14 mouse cellular contexts compared by ENCODE assay signal in genomic region chr1:182494285-182495145, GRCm38 (mm10). TPM values are rescaled to one million over a fixed set of nuclear protein-coding genes. Genes with fewer than 3 reads are reported as not detected.
DNase-seq lines count a peak whose midpoint lies in the region; ATAC-seq lines count a peak whose summit lies in the region.
"Had no signal": no experiment of that assay in that cellular context is flagged by ENCODE, and none has a peak within 500 bp of the region (broad histone marks: within the 10 kb centered on the region; RNA-seq: fewer than 3 reads in every experiment).

No protein-coding gene starts in this region.

- no peaks in the 10 kb centered on the region for H3K9me3 ChIP-seq in embryonic facial prominence, embryonic 12.5 days
- H3K9me3 ChIP-seq in embryonic facial prominence, embryonic 10.5 days: no peaks in the 10 kb centered on the region
- H3K9me3 ChIP-seq in liver, embryonic 15.5 days (replicated peaks): no peaks in the 10 kb centered on the region
- no peaks in the 10 kb centered on the region for H3K9me3 ChIP-seq in liver, embryonic 12.5 days (replicated peaks)
- no peaks in the 10 kb centered on the region for H3K9me3 ChIP-seq in kidney, embryonic 14.5 days (ENCODE audit: control insufficient read depth, low read length)
- H3K9me3 ChIP-seq: limb, embryonic 12.5 days; midbrain, embryonic 12.5 days; neural tube, embryonic 15.5 days had no signal

- no peaks in the 10 kb centered on the region for H3K27me3 ChIP-seq in embryonic facial prominence, embryonic 12.5 days
- H3K27me3 ChIP-seq in embryonic facial prominence, embryonic 10.5 days (replicated peaks; ENCODE audit: low read depth, poor library complexity, severe bottlenecking): no peaks in the 10 kb centered on the region
- no peaks in the 10 kb centered on the region for H3K27me3 ChIP-seq in liver, embryonic 15.5 days
- H3K27me3 ChIP-seq in liver, embryonic 12.5 days (replicated peaks): no peaks in the 10 kb centered on the region
- H3K27me3 ChIP-seq in kidney, embryonic 14.5 days (ENCODE audit: control insufficient read depth, insufficient read depth, low read length): no peaks in the 10 kb centered on the region
- H3K27me3 ChIP-seq: limb, embryonic 12.5 days; midbrain, embryonic 12.5 days; neural tube, embryonic 15.5 days had no signal

- H3K4me2 ChIP-seq in embryonic facial prominence, embryonic 12.5 days (replicated peaks): no peak overlapping the region
- no peak overlapping the region for H3K4me2 ChIP-seq in liver, embryonic 15.5 days
- H3K4me2 ChIP-seq in liver, embryonic 12.5 days: no peak overlapping the region
- no peak overlapping the region for H3K4me2 ChIP-seq in kidney, embryonic 14.5 days (replicated peaks; ENCODE audit: low read depth, low read length)
- H3K4me2 ChIP-seq: limb, embryonic 12.5 days; midbrain, embryonic 12.5 days; neural tube, embryonic 15.5 days had no signal

- H3K9ac ChIP-seq in embryonic facial prominence, embryonic 12.5 days: no peak overlapping the region
- H3K9ac ChIP-seq in liver, embryonic 15.5 days: no peak overlapping the region
- H3K9ac ChIP-seq in liver, embryonic 12.5 days: no peak overlapping the region
- H3K9ac ChIP-seq in kidney, embryonic 14.5 days (ENCODE audit: low read depth, low read length): no peak overlapping the region
- H3K9ac ChIP-seq: limb, embryonic 12.5 days; midbrain, embryonic 12.5 days; neural tube, embryonic 15.5 days had no signal

- H3K27ac ChIP-seq in embryonic facial prominence, embryonic 12.5 days: peak overlapping the region; percentile 8; the same call in 1 of the 2 replicates
- no peak overlapping the region for H3K27ac ChIP-seq in embryonic facial prominence, embryonic 10.5 days (replicated peaks)
- H3K27ac ChIP-seq in liver, embryonic 15.5 days (replicated peaks): peak overlapping the region; percentile 14; the same call in 1 of the 2 replicates
- no peak overlapping the region for H3K27ac ChIP-seq in liver, embryonic 12.5 days
- H3K27ac ChIP-seq in kidney, embryonic 14.5 days (ENCODE audit: low read depth, low read length): 0 out of 2 replicates have a peak overlapping the region, but pooled peaks have one; percentile 11
- H3K27ac ChIP-seq: limb, embryonic 12.5 days; midbrain, embryonic 12.5 days; neural tube, embryonic 15.5 days had no signal

- intact Hi-C loops in gastrocnemius, postnatal 36 days (cut with DNase I): no loop called here

- no peak for ATAC-seq in embryonic facial prominence, embryonic 12.5 days (ENCODE audit: insufficient number of reproducible peaks, insufficient read depth, low FRiP score, low TSS enrichment)
- ATAC-seq in liver, embryonic 15.5 days (ENCODE audit: insufficient read depth): no peak
- ATAC-seq in liver, embryonic 12.5 days: no peak
- ATAC-seq in kidney, embryonic 14.5 days (ENCODE audit: low FRiP score, low TSS enrichment): no peak

- H3K4me3 ChIP-seq in embryonic facial prominence, embryonic 12.5 days: no peak overlapping the region
- H3K4me3 ChIP-seq in embryonic facial prominence, embryonic 10.5 days: no peak overlapping the region
- no peak overlapping the region for H3K4me3 ChIP-seq in liver, embryonic 15.5 days (replicated peaks)
- no peak overlapping the region for H3K4me3 ChIP-seq in liver, embryonic 12.5 days
- no peak overlapping the region for H3K4me3 ChIP-seq in kidney, embryonic 14.5 days (ENCODE audit: low read length)
- H3K4me3 ChIP-seq: limb, embryonic 12.5 days; midbrain, embryonic 12.5 days; neural tube, embryonic 15.5 days had no signal

- 74% methylated on average over 17 of the region's 17 CpGs for WGBS in embryonic facial prominence, embryonic 12.5 days
- 84% methylated on average over 17 of the region's 17 CpGs for WGBS in embryonic facial prominence, embryonic 10.5 days
- 63% methylated on average over 17 of the region's 17 CpGs for WGBS in liver, embryonic 15.5 days (ENCODE audit: insufficient replicate concordance)
- 64% methylated on average over 17 of the region's 17 CpGs for WGBS in liver, embryonic 12.5 days (ENCODE audit: insufficient replicate concordance)
- 56% methylated on average over 17 of the region's 17 CpGs for whole genome bisulfite sequencing in kidney, embryonic 14.5 days

- DNase-seq in embryonic facial prominence, embryonic 10.5 days (ENCODE audit: low spot score): no peak
- DNase-seq in lung, postnatal 25 days (ENCODE audit: low spot score): peak; percentile 46
- no peak for DNase-seq in urinary bladder, postnatal 10 days (ENCODE audit: low spot score)
- DNase-seq in gastrocnemius, postnatal 36 days: no peak
- DNase-seq: gastrocnemius, postnatal 25 days; right cerebral cortex, postnatal 4 days; thymus, adult 18-20 months had no signal

- H3K4me1 ChIP-seq in embryonic facial prominence, embryonic 12.5 days: peaks cover 23% of the 10 kb centered on the region; the same call in 1 of the 2 replicates
- peaks cover 41% of the 10 kb centered on the region for H3K4me1 ChIP-seq in embryonic facial prominence, embryonic 10.5 days
- peaks cover 40% of the 10 kb centered on the region for H3K4me1 ChIP-seq in liver, embryonic 15.5 days (replicated peaks)
- H3K4me1 ChIP-seq in liver, embryonic 12.5 days: peaks cover 43% of the 10 kb centered on the region
- H3K4me1 ChIP-seq in kidney, embryonic 14.5 days (ENCODE audit: control insufficient read depth, insufficient read depth, low read length): peaks cover 19% of the 10 kb centered on the region

- H3K36me3 ChIP-seq in embryonic facial prominence, embryonic 12.5 days: peaks cover 30% of the 10 kb centered on the region
- H3K36me3 ChIP-seq in embryonic facial prominence, embryonic 10.5 days (replicated peaks): peaks cover 48% of the 10 kb centered on the region
- no peaks in the 10 kb centered on the region; the same call in 1 of the 2 replicates for H3K36me3 ChIP-seq in liver, embryonic 15.5 days (replicated peaks)
- peaks cover 6% of the 10 kb centered on the region for H3K36me3 ChIP-seq in liver, embryonic 12.5 days
- peaks cover 10% of the 10 kb centered on the region; the same call in 1 of the 2 replicates for H3K36me3 ChIP-seq in kidney, embryonic 14.5 days (ENCODE audit: control insufficient read depth, insufficient read depth, low read length)

RNA-seq across cellular contexts. Expression of gene Capn2, which starts 22.9 kb away (rescaled TPM):
- polyA plus RNA-seq in embryonic facial prominence, embryonic 12.5 days (2016; fragmentation: Nextera tagmentation; extraction: Ambion mirVana): 141 and 152 TPM in 2 replicates
- polyA plus RNA-seq in embryonic facial prominence, embryonic 10.5 days (2016; fragmentation: Nextera tagmentation; extraction: Ambion mirVana): 75.1 and 84.8 TPM in 2 replicates
- 24.1 and 26.1 TPM in 2 replicates for polyA plus RNA-seq in liver, embryonic 15.5 days (2015; fragmentation: Nextera tagmentation; extraction: Ambion mirVana)
- polyA plus RNA-seq in liver, embryonic 12.5 days (2016; fragmentation: Nextera tagmentation; extraction: Ambion mirVana): 35.4 and 36.6 TPM in 2 replicates
- polyA plus RNA-seq in kidney, embryonic 14.5 days (2014; fragmentation: Nextera tagmentation; extraction: Ambion mirVana): 52.3 and 94.7 TPM in 2 replicates
- 10 to 100 TPM; 43.9 to 51.1 TPM for total RNA-seq in gastrocnemius, postnatal 36 days (2021)

Comparison
In these comparisons a context has a peak if more than half of its experiments do, and no peak if none do; other contexts are left out.
1. H3K27ac ChIP-seq: peak in embryonic facial prominence, embryonic 12.5 days (single experiment), liver, embryonic 15.5 days (single experiment) and kidney, embryonic 14.5 days (single experiment); none in embryonic facial prominence, embryonic 10.5 days (single experiment) and liver, embryonic 12.5 days (single experiment).